Mouse (Mus musculus) kidney, adult 9 months (tissue): ENCODE data around the gene Ptpn18.
"Not testable (repeated sequence)": the region's sequence is repeated elsewhere in the genome, so short reads cannot be mapped to it uniquely, and the experiment has no call there.

Source experiments
- DNase-seq: peaks from one replicate; pipeline ENCODE4 v3.0.0; 2022

The Ptpn18 gene

DNA sequence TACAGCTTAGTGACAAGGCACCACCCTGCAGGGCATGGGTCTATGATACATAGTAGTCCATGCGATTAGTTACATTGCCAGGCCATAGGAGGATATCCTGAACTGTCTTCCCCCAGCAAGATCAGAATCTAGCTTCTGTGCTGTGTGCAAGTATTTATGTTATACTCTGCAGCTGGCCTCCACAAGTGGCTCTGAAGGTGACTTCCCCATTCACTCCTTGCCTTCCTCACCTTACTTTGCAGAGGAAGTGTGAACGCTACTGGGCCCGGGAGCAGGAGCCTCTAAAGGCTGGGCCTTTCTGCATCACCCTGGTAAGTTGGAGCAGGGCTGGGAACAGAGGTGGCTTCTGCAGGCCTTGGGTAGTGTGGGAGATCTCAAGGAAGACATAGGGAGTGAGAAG, 8.5 kb downstream of the Ptpn18 start:
- no peak for DNase-seq

DNA sequence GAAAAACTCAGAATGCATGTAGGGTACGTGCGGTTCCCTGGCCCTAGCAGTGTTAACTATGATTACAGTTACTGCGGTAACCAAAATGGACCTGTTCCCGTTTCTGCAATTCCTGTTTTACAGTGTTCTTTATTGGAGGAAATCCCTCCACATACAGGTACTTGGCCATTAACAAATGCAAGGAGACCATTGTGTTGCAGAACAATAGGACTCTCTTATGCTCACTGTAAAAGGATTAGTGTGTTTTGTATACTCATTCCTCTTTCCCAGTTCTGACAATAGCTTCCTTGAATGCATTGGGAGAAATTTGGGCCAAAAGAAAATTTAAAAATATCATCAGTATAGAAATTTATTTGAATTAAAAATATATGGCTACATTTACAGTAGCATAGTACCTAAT, 8.9 kb downstream of the Ptpn18 start:
- no peak for DNase-seq

DNA sequence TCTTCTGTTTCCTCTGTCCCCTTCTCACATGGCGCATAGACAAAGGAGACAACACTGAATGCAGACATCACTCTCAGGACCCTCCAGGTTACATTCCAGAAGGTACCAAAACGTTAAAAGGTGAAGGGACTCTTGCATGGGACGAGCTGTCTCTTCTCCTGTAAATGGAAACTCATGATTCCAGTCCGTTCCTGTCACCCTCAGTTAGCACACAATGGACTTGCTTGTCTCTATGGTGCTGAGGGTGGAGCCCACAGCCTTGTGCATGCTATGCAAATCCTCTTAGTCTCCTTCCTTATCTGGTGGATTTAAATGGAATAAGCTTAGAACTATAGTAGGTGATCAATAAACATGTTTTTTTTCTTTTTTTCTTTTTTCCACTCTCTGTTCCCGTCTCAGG, 10.2 kb downstream of the Ptpn18 start:
- DNase-seq = no peak

DNA sequence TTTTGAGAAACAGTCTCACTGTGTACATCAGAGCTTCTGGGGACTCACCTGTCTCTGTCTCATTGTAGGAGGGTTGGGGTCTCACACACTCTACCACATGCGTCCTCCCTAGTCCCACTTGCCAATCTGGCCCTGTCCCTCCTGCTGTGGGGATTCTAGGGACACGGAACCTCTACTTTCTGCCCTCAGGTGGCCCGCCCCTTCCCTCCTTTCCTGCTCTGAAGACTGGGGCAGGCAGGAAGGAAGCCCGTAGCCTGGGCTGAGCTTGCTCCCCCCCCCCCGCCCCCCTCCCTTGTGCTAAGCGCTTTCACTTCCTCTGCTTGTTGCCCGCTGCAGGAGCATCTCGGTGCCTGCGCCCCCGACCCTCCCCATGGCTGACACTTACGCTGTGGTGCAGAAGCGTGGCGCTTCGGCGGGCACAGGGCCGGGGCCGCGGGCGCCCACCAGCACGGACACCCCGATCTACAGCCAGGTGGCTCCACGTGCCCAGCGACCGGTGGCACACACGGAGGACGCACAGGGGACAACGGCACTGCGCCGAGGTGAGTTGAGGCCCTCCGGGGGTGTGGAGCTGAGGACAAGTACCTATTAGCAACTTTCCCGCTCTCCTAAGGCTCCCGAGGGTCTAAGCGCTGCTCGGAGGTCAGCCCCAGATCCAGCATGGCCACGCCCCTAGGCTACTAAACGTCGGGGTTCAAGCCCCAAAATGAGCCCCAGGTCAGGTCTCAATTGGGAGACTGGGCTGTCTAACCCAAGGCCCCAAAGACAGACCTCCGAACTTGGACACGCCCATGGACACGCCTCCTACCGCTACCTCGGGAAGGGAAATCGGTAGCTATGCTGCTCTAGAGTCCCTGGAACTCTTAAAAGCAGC, 13.1 kb downstream of the Ptpn18 start:
- peak; percentile 38 for DNase-seq

DNA sequence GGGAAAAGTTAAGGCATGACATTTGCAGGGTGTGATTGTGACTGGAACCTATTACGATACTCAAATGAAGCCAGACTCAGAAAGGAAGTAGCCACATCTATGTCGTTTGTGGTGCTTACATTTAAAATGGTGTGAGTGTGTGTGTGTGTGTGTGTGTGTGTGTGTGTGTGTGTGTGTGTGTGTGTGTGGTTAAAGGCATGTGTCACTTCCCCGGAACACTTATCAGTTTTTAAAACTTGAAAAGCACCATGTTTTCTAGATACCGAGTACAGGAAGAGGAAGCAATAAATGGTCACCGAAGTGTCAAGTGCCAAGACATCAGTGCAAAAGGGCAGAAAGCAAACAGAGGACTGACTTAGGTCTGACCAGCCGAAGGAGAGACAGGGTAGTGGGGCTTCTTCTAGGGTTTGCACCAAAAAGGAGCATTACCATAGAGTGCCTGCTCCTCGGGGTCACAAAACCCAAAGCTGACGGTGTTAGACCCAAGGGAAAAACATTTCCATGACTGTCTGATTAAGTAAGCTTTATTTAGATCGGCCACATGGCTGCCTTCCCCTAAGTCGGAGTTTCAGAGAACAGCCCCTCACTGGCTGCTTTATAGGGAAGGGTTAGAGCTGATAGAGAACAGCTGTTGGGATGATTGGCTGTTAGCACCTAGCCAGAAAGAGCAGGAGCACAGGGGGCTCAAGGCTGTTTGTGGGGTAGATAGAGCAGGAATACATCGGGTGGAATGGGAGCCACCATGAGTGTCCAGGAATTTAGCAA, 19.5 kb downstream of the Ptpn18 start:
- no peak for DNase-seq

DNA sequence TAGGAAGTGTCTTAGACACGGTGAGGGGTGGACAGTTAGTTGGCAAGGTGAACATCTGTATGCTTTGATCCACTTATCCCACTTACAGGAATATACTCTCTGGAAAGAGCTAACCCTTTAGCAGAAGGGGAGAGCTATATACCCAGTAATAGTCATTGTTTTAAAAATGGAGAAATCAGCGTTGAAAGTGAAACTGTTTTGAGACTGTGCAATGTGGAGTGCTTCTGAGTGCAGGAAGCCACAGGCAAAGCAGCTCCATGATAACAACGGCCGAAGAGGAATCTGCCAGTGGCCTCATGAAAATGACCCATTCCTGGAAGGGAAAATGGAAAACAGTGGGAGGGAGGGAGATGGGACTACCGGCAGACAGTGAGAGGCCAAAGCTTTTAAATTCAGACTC, 21.2 kb downstream of the Ptpn18 start:
- DNase-seq = no peak

DNA sequence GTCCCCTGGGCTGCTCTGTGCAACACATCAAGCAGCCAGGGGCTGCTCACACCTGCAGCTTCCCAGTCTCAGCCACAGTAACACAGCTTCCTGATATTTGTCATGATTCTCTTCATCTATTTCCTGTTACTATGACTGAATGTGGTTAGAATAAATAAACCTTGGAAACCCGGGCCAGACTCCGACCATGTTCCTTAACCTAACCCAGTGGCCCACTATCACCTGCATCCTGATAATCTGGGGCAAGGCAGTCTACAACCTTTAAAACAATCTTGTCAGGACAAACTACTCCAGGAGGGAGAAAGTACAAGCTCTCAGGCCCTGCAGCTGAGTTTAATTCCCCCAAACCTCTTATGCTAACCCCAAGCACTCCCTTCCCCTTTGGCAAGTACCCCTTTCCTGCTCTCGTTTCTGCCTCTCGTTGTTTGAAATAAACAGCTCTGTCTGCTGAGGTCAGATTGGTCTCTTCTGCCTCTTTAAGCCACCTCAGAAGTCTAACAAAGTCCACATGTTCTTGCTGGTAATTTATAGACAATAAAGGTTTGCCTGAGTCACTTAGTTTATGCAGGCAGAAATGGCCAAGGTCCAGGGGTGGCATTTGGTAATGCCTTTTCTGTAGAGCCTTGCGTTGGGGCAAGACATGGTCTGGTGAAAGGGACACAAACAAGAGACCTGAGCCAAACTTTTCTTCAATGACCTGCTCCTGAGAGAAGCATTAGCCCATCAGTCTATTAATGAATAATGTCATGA, 22.5 kb downstream of the Ptpn18 start:
- DNase-seq = no peak

DNA sequence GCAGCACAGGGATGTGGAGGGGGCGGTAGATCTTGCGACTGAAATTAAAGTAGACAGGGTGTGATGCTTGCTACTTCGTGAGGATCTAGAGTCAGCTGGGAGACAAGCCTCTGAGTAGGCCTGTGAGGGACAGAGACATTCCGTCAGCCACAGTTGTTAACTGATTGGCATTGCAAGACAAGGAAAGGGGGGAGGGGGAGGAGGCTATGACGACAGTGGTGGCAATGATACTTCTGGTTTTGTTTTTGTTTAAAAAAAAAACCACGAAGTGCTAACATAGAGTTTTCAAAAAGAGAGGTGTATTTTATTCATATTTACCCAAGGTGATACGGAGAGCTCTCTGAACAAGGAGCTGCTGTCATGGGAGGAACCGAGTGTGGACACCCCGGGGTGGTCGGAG, 24.9 kb downstream of the Ptpn18 start:
- no peak for DNase-seq

DNA sequence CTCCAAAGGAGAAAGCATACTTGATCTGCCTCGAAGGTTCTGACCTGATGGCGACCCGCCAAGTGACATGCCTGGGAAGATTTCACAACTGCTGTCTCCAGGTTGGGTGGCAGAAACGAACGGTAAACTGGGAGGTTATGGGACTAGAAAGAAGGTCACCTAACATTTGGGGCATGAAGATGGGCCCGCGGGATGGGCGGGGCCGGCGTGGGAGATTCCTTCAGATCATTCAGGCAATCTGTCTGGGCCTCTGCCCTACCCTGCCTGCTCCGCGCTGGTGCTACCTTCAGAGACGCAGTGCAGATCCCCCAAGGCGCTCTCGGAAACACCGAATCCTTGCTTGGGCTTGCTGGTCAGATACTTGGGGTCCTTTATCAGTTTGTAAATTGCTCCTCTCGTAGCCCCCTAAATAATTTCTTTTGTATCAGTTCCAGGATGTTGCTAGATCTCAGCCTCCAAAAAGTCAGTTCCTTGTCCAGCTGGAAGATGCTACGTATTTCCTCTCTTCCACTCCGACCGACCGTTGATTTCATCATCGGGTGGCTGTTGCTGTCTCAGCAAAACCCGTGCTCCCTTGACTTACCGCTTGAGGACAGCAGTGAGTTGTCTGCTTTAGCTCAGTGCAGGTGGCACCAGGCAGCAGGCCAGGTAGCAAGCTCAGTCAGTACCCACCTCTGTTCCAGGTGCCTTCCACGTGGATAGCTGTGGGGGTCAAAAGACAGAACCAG, 26.1 kb downstream of the Ptpn18 start:
- DNase-seq = peak; percentile 52

DNA sequence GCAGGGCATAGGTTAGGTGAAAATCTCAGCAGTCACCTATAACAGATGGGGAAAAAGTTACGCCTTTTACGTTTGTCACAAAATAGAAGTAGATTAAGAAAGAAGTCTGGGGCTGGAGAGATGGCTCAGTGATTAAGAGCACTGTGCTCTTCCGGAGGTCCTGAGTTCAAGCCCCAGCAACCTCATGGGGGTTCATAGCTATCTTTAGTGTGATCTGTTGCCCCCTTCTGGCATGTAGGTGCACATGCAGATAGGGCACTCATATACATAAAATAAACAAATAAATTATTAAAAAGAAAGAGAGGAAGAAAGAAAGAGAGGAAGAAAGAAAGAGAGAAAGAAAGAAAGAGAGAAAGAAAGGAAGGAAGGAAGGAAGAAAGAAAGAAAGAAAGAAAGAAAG, 27.8 kb downstream of the Ptpn18 start:
- no peak for DNase-seq

DNA sequence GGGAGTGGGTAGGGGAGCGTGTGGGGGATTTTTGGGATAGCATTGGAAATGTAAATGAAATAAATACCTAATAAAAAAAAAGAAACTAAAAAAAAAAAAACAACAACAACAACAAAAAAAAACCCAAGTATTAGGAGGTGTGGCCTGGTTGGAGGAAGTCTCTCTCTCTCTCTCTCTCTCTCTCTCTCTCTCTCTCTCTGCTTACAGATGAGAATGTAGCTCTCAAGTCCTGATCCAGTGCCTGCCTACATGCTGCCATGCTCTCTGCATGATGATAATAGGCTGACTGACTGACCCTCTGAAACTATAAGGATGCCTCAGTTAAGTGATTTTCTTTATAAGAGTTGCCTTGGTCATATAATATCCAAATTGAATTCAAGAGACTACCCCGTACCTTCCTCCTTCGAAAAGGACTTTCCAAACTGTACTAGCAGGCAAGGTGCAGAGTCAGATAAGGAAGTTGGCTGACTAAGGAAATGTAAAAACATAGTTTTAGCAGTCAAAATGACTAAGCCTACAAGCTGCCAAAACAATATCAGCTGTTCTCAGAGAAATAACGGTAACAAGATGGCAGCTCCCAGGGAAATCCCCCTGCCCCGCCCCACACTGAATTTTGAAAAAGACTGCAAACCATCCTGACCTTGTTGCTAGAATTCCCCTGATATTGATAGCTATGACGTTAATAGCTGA, 30.4 kb downstream of the Ptpn18 start:
- no peak for DNase-seq

DNA sequence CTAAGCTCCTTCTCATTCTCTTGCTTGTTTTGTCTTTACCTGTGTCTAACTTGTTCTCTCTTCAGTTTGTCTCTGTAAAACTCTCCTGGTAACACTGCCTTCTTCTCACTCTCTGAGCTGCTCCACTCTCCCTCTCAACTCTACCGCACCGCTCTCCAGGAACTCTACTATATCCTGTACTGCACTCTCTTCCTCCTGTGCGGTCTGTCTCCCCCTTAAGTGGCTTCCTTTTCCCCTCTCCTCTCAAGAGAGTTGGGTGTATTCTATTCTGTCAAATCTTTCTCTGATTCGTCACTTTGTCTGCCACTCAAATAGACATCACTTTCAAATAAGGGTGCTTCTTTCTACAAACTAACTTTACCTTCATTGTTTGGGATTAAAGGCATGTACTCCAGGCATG, 31.9 kb downstream of the Ptpn18 start:
- DNase-seq = no peak

DNA sequence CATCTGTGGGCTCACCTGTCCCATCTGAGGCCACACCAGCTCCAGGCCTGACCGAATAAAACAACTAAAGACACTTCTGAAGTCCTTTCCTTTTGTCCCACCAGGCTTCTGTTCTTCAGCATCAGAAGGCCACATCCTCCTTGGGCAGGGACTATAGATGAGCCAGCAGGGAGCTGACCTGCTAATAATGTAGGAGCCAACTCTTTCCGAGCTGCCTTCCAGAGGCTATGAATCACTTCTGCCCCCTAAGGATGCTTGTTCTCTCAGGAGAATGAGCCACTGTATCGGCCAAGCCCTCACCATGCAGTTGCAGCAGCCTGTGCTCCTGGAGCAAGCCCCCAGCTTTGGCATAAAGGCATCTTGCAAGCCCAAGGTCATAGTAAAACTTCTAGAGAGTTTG, 43.4 kb downstream of the Ptpn18 start:
- no peak for DNase-seq

DNA sequence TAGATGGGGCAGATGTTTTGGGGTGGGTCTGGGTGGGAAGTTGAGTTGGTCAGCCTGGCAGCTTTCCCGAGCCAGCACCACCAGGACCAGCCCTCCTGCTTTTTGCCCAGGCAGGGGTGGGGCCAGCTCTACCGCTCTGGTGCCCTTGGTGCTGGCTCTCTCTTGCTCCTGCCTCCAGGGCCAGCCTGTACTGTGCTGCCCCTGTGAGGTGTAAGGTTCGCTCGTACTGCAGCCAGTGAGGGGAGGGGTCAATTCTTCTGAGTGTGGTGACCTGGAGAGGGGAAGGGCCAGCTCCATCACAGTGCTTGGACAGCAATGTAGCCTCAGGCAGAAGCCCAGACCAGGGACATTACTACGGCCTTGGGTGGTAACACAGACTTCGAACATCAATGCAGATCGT, 45.7 kb downstream of the Ptpn18 start:
- DNase-seq = no peak

DNA sequence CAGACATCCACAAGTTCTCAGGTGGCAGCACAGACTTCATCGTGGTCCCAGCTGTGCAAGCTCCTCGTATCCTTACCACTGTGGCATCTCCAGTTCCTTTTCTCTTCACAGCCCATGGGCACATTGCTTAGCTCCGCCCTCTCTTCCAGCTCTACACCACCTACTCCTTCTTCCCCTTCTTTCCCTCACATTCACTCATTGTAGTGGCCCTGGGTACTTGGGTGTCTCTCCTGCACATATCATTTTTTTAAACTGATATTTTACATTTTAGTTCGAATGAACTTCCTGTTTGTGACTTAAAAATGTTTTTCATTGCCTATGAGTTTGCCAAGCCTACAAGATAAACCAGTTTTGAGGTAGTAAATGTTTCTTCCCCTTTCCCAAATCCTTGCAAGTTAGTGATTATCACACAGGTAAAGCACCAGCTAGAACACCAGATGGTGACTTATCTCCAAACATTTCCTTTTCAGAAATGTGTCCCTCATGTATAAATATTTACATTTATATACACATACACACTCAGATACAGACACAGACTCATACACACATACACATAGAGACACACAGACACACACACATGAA, 46.5 kb downstream of the Ptpn18 start:
- no peak for DNase-seq

DNA sequence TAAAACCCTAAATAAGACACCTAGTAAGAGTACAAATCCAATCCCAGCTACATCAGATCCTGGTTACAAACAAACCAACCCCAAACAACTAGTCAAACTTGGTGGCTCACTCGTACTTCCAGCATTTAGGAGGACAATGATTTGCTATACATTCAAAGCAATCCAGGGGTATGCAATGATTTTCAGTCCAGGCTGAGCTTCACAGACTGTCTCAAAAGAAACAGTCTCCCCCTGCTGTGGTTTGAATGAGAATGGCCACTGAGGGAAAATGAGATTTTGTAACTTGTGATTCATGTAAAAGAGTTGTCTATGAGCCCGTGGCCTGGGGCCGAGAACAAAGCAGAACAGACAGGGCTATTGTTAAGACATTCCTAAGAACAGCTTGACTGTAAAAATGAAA, 48.4 kb downstream of the Ptpn18 start:
- DNase-seq = no peak

DNA sequence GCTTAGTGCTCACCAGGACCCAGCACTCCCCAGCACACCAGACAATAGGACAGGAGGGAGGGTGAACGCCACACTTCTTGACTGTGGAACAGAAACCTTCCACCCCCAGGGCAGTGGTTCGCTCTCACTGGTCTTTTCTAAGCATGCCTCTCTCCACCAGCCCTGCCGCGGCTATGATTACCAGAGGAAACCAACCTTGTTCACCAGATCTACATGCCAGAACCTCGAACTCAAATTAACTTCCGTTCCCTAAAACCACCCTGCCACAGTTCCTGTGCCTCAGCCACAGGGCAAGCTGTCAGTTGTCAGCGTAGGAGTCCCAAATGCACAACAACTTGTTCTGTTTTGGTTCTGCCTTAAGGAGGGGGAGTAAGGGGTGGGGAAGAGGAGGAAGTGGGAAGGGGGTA, 51.0 kb downstream of the Ptpn18 start:
- DNase-seq = peak; percentile 2

DNA sequence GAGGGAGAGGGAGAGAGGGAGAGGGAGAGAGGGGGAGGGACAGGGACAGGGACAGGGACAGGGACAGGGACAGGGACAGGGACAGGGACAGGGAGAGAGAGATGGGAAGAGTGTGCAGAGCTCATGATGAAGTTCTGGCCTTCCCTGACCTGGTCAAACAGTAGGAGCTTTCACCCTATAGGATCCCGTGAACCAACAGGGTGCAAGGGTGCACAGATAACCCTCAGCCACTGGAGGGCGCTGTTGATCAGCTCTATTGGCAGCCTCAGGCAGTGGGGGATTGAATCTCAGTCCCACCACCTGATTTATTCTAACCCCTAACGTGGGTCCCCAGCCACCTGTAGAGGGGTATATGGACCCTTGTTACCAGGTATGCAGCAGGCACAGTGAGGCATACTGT, 51.5 kb downstream of the Ptpn18 start:
- peak; percentile 9 for DNase-seq

DNA sequence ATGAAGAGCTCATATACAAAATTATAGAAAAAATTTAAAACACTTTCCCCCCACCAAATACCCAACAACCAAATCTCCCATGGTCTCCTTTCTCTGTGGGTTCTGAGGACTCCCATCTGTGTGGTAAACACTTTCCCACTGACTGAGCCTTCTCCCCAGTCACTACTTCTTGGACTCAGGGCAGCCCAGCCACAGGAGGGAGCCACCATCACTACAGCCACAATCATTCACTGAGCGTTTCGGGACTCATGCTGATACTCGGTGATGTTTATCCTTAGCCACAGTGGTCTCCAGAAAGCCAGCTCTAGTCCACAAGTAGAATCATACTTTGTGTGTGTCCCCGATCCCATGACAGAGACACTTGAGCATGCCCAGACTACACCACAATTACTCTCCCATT, 53.5 kb downstream of the Ptpn18 start:
- DNase-seq = no peak

DNA sequence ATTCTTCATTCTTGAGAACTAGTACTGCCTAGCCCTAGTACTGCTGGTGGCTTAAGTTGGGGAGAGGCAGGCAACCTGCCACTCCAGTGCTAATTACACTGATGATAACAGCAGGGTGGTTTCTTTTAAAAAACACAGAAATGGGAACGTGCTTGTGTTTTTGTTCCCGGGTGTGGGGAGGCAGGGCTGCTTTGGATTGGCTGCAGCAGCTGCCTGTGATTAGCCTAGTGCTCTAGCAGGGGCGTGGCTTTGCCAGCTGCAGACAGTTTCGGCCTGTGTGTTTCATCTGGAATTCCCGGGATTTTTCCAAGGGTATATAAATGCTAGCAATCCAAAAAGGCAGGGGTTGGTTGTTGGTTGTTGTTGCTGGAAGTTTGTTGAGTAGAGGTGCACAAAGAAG, 57.0 kb downstream of the Ptpn18 start:
- no peak for DNase-seq

DNA sequence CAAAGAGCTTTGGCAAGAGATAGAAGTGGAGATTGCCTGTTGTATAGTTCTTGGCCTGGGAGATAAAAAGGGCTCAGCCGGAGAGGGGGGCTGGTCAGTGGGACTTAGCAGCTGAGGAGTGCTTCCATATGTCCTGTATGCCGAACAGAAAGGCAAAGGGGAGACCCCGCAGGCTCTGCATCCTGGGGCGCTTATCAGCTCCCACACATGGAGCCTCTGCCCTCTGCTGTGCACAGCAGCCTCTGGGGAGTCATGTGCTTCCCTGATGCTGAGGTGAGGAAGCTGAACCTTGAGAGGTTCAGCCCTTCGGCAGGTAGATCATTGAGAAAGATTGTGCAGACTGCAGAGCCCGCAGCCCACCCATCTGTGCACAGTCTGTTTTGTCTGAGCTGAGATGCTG, 57.7 kb downstream of the Ptpn18 start:
- not testable (repeated sequence) for DNase-seq

DNA sequence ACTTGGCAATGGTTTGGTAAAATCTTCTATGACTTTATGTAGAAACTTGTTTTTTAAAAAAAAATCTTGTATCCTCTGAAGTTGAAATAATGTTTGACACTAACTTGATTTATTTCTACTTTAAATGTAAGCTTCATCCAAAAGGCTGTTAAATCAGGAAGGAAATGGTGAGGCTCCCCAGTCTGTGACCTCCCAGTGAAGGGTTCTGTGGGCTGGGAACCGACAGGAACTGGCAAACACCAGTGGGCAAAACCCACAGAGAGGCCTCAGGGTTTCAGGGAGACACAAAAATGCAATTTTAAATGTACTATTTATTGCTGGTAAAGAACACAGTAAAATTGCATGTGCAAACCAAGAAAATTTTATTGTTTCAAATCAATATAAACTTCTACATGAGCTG, 58.2 kb downstream of the Ptpn18 start:
- DNase-seq = not testable (repeated sequence)
